ENCODE assay signal across 8 mouse cellular contexts in genomic region chr1:152624644-152625454, GRCm38 (mm10).
DNase-seq lines count a peak whose midpoint lies in the region; ATAC-seq and TF ChIP-seq lines count a peak whose summit lies in the region.

No protein-coding gene starts in this region.

- peak; percentile 20 for TF ChIP-seq POLR2A in kidney, adult 2 months (IDR thresholded peaks at IDR 0.05; ENCODE audit: low read depth, low read length)
- peak; percentile 54 for TF ChIP-seq POLR2A in myocyte (IDR thresholded peaks at IDR 0.05; ENCODE audit: insufficient read length, low read depth)

- H3K79me2 ChIP-seq in myocyte (ENCODE audit: control insufficient read depth, insufficient read depth): no peaks in the 10 kb centered on the region

- peak overlapping the region; percentile 56 for H3K4me2 ChIP-seq in liver, embryonic 12.5 days
- peak overlapping the region; percentile 93 for H3K4me2 ChIP-seq in myocyte (ENCODE audit: low read depth)
- peak overlapping the region; percentile 79 for H3K4me2 ChIP-seq in stomach, embryonic 14.5 days (replicated peaks; ENCODE audit: low read depth, low read length)

- no peak for TF ChIP-seq CTCF in kidney, adult 2 months (conservative IDR thresholded peaks at IDR 0.05; ENCODE audit: insufficient read depth, insufficient read length, low read depth, low read length)

- H3K4me1 ChIP-seq in kidney, adult 2 months (ENCODE audit: control insufficient read depth, insufficient read depth, low read length): peaks cover 12% of the 10 kb centered on the region; the same call in 1 of the 2 replicates
- peaks cover 20% of the 10 kb centered on the region for H3K4me1 ChIP-seq in liver, embryonic 12.5 days
- peaks cover 26% of the 10 kb centered on the region; the same call in 1 of the 2 replicates for H3K4me1 ChIP-seq in stomach, embryonic 14.5 days (ENCODE audit: control insufficient read depth, insufficient read depth, low read length)

- peak; percentile 61 for ATAC-seq in liver, embryonic 12.5 days
- peak; percentile 84 for ATAC-seq in stomach, embryonic 14.5 days (ENCODE audit: insufficient number of reproducible peaks, insufficient read depth, low FRiP score, low read depth)

- H3ac ChIP-seq in myocyte (ENCODE audit: control insufficient read depth, insufficient read length): peak overlapping the region; percentile 12

- peak overlapping the region; percentile 99 for H3K27ac ChIP-seq in kidney, adult 2 months (ENCODE audit: insufficient read depth, low read depth, low read length)
- H3K27ac ChIP-seq in liver, embryonic 12.5 days: peak overlapping the region; percentile 45
- H3K27ac ChIP-seq in stomach, embryonic 14.5 days (ENCODE audit: low read length): peak overlapping the region; percentile 92

- H3K36me3 ChIP-seq in kidney, adult 2 months (ENCODE audit: control insufficient read depth, insufficient read depth, low read length): no peaks in the 10 kb centered on the region; the same call in 1 of the 2 replicates
- H3K36me3 ChIP-seq in liver, embryonic 12.5 days: 0 out of 2 replicates have a peak, but pooled peaks cover under 1% of the 10 kb centered on the region
- no peaks in the 10 kb centered on the region for H3K36me3 ChIP-seq in myocyte (ENCODE audit: control insufficient read depth, insufficient read depth)
- H3K36me3 ChIP-seq in stomach, embryonic 14.5 days (ENCODE audit: control insufficient read depth, insufficient read depth, low read length): no peaks in the 10 kb centered on the region

- H3K27me3 ChIP-seq in kidney, adult 2 months (replicated peaks; ENCODE audit: control insufficient read depth, insufficient read depth, low read length): no peaks in the 10 kb centered on the region
- peaks cover 52% of the 10 kb centered on the region for H3K27me3 ChIP-seq in liver, embryonic 12.5 days (replicated peaks)
- no peaks in the 10 kb centered on the region for H3K27me3 ChIP-seq in myocyte (ENCODE audit: control insufficient read depth, insufficient read depth, insufficient read length)
- no peaks in the 10 kb centered on the region for H3K27me3 ChIP-seq in stomach, embryonic 14.5 days (ENCODE audit: control insufficient read depth, insufficient read depth, low read length)

- H3K9ac ChIP-seq in liver, embryonic 12.5 days: peak overlapping the region; percentile 51
- peak overlapping the region; percentile 79 for H3K9ac ChIP-seq in stomach, embryonic 14.5 days (replicated peaks; ENCODE audit: low read depth, low read length)

- WGBS in kidney, adult 2 months: under 1% methylated on average over 61 of the region's 61 CpGs
- WGBS in liver, embryonic 12.5 days (ENCODE audit: insufficient replicate concordance): under 1% methylated on average over 61 of the region's 61 CpGs
- WGBS in stomach, embryonic 14.5 days: under 1% methylated on average over 61 of the region's 61 CpGs

- DNase-seq in left cerebral cortex, adult 18-20 months (ENCODE audit: low spot score in 2 of 2): peak; percentile 47 to 59
- DNase-seq in left cerebral cortex, adult 11 months (ENCODE audit: low spot score): no peak
- peak; percentile 87 for DNase-seq in embryo, embryonic 9.5 days (ENCODE audit: extremely low spot score)
- DNase-seq in heart, adult 9 months (ENCODE audit: low spot score in 2 of 2): peak; percentile 86 to 88
- peak; percentile 91 for DNase-seq in kidney, adult 2 months

- no peaks in the 10 kb centered on the region for H3K9me3 ChIP-seq in liver, embryonic 12.5 days (replicated peaks)
- H3K9me3 ChIP-seq in stomach, embryonic 14.5 days (ENCODE audit: control insufficient read depth, low read depth, low read length): no peaks in the 10 kb centered on the region

- peak overlapping the region; percentile 99 for H3K4me3 ChIP-seq in kidney, adult 2 months (ENCODE audit: insufficient read depth, low read depth, low read length)
- H3K4me3 ChIP-seq in liver, embryonic 12.5 days: peak overlapping the region; percentile 49
- H3K4me3 ChIP-seq in myocyte: peak overlapping the region; percentile 55
- H3K4me3 ChIP-seq in stomach, embryonic 14.5 days (ENCODE audit: low read depth, low read length): peak overlapping the region; percentile 70

TF ChIP-seq in myocyte, 11 proteins besides CTCF, POLR2A, EP300 and RAD21:
- TF ChIP-seq CEBPB (IDR thresholded peaks at IDR 0.05; ENCODE audit: insufficient read depth, poor library complexity, severe bottlenecking): no peak
- TF ChIP-seq E2F4 (IDR thresholded peaks at IDR 0.05; ENCODE audit: insufficient read depth): no peak
- TF ChIP-seq REST (IDR thresholded peaks at IDR 0.05; ENCODE audit: insufficient read depth, insufficient read length): no peak
- TF ChIP-seq MYOG (IDR thresholded peaks at IDR 0.05; ENCODE audit: control insufficient read depth in 1 of 3, insufficient read depth in 1 of 3, insufficient read length in 2 of 3, low read depth in 2 of 3): no peak
- TF ChIP-seq MAX (IDR thresholded peaks at IDR 0.05; ENCODE audit: low read depth): no peak
- TF ChIP-seq MYOD1 (IDR thresholded peaks at IDR 0.05; ENCODE audit: control insufficient read depth in 1 of 3, insufficient read length in 2 of 3, low read depth in 2 of 3): no peak
- no peak for TF ChIP-seq TCF12 (IDR thresholded peaks at IDR 0.05; ENCODE audit: insufficient read depth, poor library complexity, severe bottlenecking)
- no peak for TF ChIP-seq USF1 (IDR thresholded peaks at IDR 0.05; ENCODE audit: low read depth)

Comparison
In these comparisons a context has a peak if more than half of its experiments do, and no peak if none do; other contexts are left out.
1. H3K27ac ChIP-seq: peak in every context shown above with its lines; median percentile 99 in kidney, adult 2 months; 92 in stomach, embryonic 14.5 days; 45 in liver, embryonic 12.5 days.
2. H3K4me3 ChIP-seq: peak in every context shown above with its lines; median percentile 99 in kidney, adult 2 months; 70 in stomach, embryonic 14.5 days; 55 in myocyte; 49 in liver, embryonic 12.5 days.